Mouse (Mus musculus): ENCODE data around the gene Slc38a10.

DNA sequence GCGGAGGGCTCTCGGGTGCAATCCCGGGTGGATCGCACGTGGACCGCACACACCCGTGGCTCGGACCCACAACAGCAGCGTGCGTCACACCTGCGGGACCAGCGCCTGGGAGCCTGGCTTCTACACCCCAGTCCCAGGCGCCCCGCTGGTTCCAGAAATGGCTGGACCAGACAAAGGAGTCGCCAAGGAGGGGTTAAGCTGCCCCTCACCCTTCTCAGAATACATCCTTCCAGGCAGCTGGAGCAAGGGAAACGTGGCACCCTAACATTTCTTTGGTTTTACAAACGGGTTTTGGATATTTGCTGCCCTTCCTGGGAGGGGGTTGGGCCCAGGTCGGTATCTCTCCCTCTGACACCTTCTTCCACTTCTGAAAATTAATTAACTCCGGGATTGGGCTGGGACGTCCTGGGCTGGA, 35.7 kb upstream of the Slc38a10 start:
- no peak for TF ChIP-seq CTCF (IDR thresholded peaks at IDR 0.05 in 2 of 3, conservative IDR thresholded peaks at IDR 0.05 in 1 of 3; ENCODE audit: control insufficient read depth in 1 of 3, insufficient read depth in 1 of 3, low read depth in 2 of 3, low read length in 3 of 3, poor library complexity in 1 of 3, severe bottlenecking in 1 of 3)
- TF ChIP-seq EP300 (IDR thresholded peaks at IDR 0.05; ENCODE audit: low read depth in 1 of 2, low read length in 2 of 2), result no peak
- TF ChIP-seq ZMIZ1 (IDR thresholded peaks at IDR 0.05; ENCODE audit: low read depth, low read length), result no peak

All from MEL (cell line).